Mouse (Mus musculus): ENCODE results near the gene Pde7b. TPM values are rescaled to one million over a fixed set of nuclear protein-coding genes. Genes with fewer than 3 reads are reported as not detected.

Gene Pde7b
- polyA plus RNA-seq, 1 experiment: 1.6 TPM

DNA sequence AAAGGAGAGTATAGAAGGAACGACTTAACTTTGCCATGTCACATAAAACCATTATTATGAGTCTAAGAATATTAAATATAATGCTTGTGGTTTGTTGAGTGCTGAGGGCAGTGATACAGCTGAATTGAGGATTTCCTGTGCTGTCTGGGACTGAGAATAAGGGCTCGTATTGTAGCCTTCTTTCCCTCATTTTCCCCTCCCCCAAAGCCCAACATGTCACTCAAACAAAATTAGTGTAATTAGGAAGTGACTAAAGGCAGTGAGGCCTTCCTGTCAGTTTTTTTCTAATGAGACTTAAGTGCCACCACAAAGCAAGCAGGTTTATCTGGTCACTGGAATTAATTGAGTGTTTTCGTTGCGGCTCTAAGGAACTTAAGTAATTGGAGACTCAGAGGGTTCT, 12.3 kb upstream of the Pde7b start:
- Histone ChIP-seq H3K27ac (ENCODE audit: control insufficient read depth, insufficient read depth, low read length) (no peak overlapping the region), H3K27me3 (ENCODE audit: control insufficient read depth, insufficient read depth, low read length) (no peaks in the 10 kb centered on the region), H3K4me1 (replicated peaks; ENCODE audit: control insufficient read depth, insufficient read depth, low read length) (0 out of 2 replicates have a peak, but pooled peaks cover 3% of the 10 kb centered on the region), H3K4me3 (ENCODE audit: control insufficient read depth, insufficient read depth, low read length) (no peak overlapping the region), H3K36me3 (ENCODE audit: control insufficient read depth, insufficient read depth, low read length) (no peaks in the 10 kb centered on the region)
- 15% methylated on average over 4 of the region's 4 CpGs for WGBS
- TF ChIP-seq POLR2A (IDR thresholded peaks at IDR 0.05; ENCODE audit: control insufficient read depth, extremely low read depth, insufficient read depth, low read length, poor library complexity) (no peak), CTCF (IDR thresholded peaks at IDR 0.05; ENCODE audit: borderline replicate concordance, control insufficient read depth, extremely low read depth, insufficient read depth, low read length, poor library complexity) (no peak)
- no peak for DNase-seq

DNA sequence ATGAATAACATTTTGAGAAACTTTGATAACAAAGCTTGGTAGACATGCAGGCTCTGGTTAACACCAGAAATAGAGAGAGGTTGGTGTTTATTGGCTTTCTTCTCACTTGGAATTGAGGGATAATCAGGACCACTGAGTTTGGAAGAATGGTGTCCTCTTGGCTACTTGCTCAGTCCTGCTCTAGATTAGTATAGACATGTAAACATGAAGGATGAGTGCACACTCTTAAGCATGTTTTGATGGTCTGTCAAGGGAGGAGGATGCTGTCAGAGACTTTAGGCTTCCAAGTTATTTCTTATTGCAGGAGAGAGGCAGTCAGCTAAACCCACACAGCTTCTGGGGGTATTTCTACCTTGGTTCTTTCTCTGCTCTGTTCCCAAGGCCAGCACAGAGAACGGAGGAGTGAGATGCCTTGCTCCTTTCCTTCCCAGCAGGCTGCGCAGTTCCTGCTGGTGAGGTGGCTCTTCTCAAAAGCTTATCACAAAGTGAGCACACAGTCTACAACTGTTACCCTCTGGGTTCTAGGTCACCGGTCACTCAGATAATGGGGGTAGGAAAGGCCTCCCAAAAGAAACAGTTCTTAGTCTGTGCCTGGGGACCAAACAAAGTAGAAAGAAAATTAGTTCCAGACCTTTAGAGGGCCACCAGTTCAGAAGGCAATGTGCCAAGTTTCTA, 11.0 kb upstream of the Pde7b start:
- WGBS: 94% methylated on average over 3 of the region's 3 CpGs
- 0 out of 2 replicates have a peak, but pooled peaks cover 3% of the 10 kb centered on the region for H3K4me1 ChIP-seq (replicated peaks; ENCODE audit: control insufficient read depth, insufficient read depth, low read length)
- no peak overlapping the region for H3K27ac ChIP-seq (ENCODE audit: control insufficient read depth, insufficient read depth, low read length)
- DNase-seq: no peak
- H3K4me3 ChIP-seq (ENCODE audit: control insufficient read depth, insufficient read depth, low read length): no peak overlapping the region
- TF ChIP-seq CTCF (IDR thresholded peaks at IDR 0.05; ENCODE audit: borderline replicate concordance, control insufficient read depth, extremely low read depth, insufficient read depth, low read length, poor library complexity) (no peak), POLR2A (IDR thresholded peaks at IDR 0.05; ENCODE audit: control insufficient read depth, extremely low read depth, insufficient read depth, low read length, poor library complexity) (no peak)
- no peaks in the 10 kb centered on the region for H3K36me3 ChIP-seq (ENCODE audit: control insufficient read depth, insufficient read depth, low read length)
- no peaks in the 10 kb centered on the region for H3K27me3 ChIP-seq (ENCODE audit: control insufficient read depth, insufficient read depth, low read length)

DNA sequence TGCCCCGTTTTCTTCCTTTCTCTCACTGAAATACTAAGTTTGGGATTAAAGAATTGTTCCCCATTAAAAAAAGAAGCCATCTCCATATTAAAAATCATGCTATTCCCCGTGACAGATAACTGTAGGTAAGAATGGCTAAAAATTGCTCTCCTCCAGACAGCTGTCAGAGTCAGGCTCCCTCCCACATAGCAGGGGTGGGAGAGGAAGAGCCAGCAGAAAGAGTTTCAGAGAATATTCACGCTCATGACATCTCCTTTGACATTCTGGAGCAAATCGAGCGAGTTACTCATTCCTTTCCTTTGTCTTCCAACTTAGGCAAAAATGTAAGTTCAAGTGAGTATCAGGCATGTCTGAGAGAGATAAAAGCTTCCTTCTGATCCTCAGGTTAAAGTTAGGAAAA, 8.7 kb upstream of the Pde7b start:
- H3K36me3 ChIP-seq (ENCODE audit: control insufficient read depth, insufficient read depth, low read length): no peaks in the 10 kb centered on the region
- TF ChIP-seq POLR2A (IDR thresholded peaks at IDR 0.05; ENCODE audit: control insufficient read depth, extremely low read depth, insufficient read depth, low read length, poor library complexity): no peak
- WGBS: 89% methylated on average over 5 of the region's 5 CpGs
- H3K27me3 ChIP-seq (ENCODE audit: control insufficient read depth, insufficient read depth, low read length): no peaks in the 10 kb centered on the region
- H3K27ac ChIP-seq (ENCODE audit: control insufficient read depth, insufficient read depth, low read length): no peak overlapping the region
- no peak overlapping the region for H3K4me3 ChIP-seq (ENCODE audit: control insufficient read depth, insufficient read depth, low read length)
- 0 out of 2 replicates have a peak, but pooled peaks cover 3% of the 10 kb centered on the region for H3K4me1 ChIP-seq (replicated peaks; ENCODE audit: control insufficient read depth, insufficient read depth, low read length)
- DNase-seq: no peak

DNA sequence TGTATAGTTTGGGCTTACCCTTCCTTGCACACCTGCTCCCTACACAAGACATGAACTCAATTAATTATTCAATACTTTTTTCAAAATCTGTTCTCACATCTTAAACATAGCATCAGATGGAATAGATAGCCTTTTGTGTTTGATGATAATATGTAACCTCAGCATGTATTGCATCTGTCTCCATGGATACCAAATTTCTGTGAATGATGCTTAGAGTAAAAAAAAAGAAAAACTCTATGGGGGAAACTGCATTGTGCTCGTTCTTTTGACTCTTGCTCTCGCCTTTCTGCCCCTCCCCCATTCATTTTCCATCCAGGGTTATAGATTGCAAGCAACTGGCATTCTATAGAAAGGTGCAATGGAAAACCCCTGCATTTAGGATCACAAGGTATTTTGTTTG, 7.3 kb upstream of the Pde7b start:
- no peaks in the 10 kb centered on the region for H3K27me3 ChIP-seq (ENCODE audit: control insufficient read depth, insufficient read depth, low read length)
- no peak overlapping the region for H3K4me3 ChIP-seq (ENCODE audit: control insufficient read depth, insufficient read depth, low read length)
- DNase-seq: no peak
- 80% methylated on average over 2 of the region's 2 CpGs for WGBS
- no peaks in the 10 kb centered on the region for H3K36me3 ChIP-seq (ENCODE audit: control insufficient read depth, insufficient read depth, low read length)
- no peak overlapping the region for H3K27ac ChIP-seq (ENCODE audit: control insufficient read depth, insufficient read depth, low read length)
- TF ChIP-seq CTCF (IDR thresholded peaks at IDR 0.05; ENCODE audit: borderline replicate concordance, control insufficient read depth, extremely low read depth, insufficient read depth, low read length, poor library complexity): no peak
- TF ChIP-seq POLR2A (IDR thresholded peaks at IDR 0.05; ENCODE audit: control insufficient read depth, extremely low read depth, insufficient read depth, low read length, poor library complexity): no peak
- H3K4me1 ChIP-seq (replicated peaks; ENCODE audit: control insufficient read depth, insufficient read depth, low read length): no peaks in the 10 kb centered on the region

DNA sequence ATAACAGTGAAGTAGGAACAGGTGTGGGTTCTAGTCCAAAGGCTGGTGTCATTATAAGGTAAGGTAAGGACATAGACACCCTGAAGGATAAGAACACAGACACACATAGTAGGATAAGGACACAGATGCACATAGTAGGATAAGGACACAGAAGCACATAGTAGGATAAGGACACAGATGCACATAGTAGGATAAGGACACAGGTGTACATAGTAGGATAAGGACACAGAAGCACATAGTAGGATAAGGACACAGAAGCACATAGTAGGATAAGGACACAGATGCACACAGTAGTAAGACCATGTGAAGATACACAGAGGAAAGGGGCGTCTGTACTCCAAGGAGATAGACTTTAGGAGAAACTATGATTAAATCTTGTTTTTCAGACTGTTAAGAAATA, 5.2 kb upstream of the Pde7b start:
- DNase-seq: no peak
- Histone ChIP-seq H3K27me3 (ENCODE audit: control insufficient read depth, insufficient read depth, low read length) (no peaks in the 10 kb centered on the region), H3K4me1 (replicated peaks; ENCODE audit: control insufficient read depth, insufficient read depth, low read length) (0 out of 2 replicates have a peak, but pooled peaks cover under 1% of the 10 kb centered on the region), H3K4me3 (ENCODE audit: control insufficient read depth, insufficient read depth, low read length) (no peak overlapping the region), H3K27ac (ENCODE audit: control insufficient read depth, insufficient read depth, low read length) (no peak overlapping the region), H3K36me3 (ENCODE audit: control insufficient read depth, insufficient read depth, low read length) (no peaks in the 10 kb centered on the region)
- WGBS: 88% methylated on average over 1 of the region's 1 CpGs
- TF ChIP-seq POLR2A (IDR thresholded peaks at IDR 0.05; ENCODE audit: control insufficient read depth, extremely low read depth, insufficient read depth, low read length, poor library complexity) (no peak), CTCF (IDR thresholded peaks at IDR 0.05; ENCODE audit: borderline replicate concordance, control insufficient read depth, extremely low read depth, insufficient read depth, low read length, poor library complexity) (no peak)

DNA sequence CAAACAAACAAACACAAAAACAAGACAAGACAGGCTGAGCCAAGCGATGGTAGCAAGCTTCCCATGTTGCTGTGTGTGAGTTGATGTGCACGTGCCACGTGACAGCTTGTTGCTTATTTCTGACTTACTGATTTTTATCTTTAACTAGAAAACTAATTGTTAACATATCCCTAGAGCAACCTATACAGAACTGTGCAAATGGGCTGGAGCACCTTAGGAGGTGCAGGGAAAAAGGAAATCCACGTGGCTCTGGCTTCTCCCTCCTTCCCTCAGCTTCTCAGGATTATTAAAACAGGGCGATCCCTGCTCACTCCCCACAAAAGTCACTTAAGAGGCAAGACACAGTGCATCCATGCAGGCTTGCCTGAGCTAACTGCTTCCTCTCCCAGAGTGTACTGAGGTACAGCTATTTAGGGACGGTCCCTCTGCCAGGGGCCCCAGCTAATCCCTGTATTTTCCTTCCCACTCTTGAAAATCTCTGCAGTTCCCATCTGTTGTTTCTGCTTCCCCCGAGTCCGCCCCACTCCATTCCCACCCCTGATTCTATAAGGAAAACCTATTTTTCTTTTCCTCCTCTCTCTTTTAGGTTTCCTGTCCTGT, 606 bp upstream of the Pde7b start:
- no peak overlapping the region for H3K4me3 ChIP-seq (ENCODE audit: control insufficient read depth, insufficient read depth, low read length)
- 66% methylated on average over 8 of the region's 8 CpGs for WGBS

More for the DNA sequence above, 606 bp upstream of the Pde7b start:
- H3K27me3 ChIP-seq (ENCODE audit: control insufficient read depth, insufficient read depth, low read length): no peaks in the 10 kb centered on the region
- DNase-seq: no peak
- H3K4me1 ChIP-seq (replicated peaks; ENCODE audit: control insufficient read depth, insufficient read depth, low read length): 0 out of 2 replicates have a peak, but pooled peaks cover 3% of the 10 kb centered on the region
- TF ChIP-seq CTCF (IDR thresholded peaks at IDR 0.05; ENCODE audit: borderline replicate concordance, control insufficient read depth, extremely low read depth, insufficient read depth, low read length, poor library complexity): no peak
- no peak for TF ChIP-seq POLR2A (IDR thresholded peaks at IDR 0.05; ENCODE audit: control insufficient read depth, extremely low read depth, insufficient read depth, low read length, poor library complexity)
- no peak overlapping the region for H3K27ac ChIP-seq (ENCODE audit: control insufficient read depth, insufficient read depth, low read length)
- no peaks in the 10 kb centered on the region for H3K36me3 ChIP-seq (ENCODE audit: control insufficient read depth, insufficient read depth, low read length)

All from thymus, adult 2 months (tissue).